Mouse (Mus musculus) neutrophil, adult 5-6 weeks (primary cell): ENCODE results near the gene Eipr1. TPM values are rescaled to one million over a fixed set of nuclear protein-coding genes. Genes with fewer than 3 reads are reported as not detected.

Experiments used
- ATAC-seq: fragments of 151-379, 151-347 bp; 2 replicates; pipeline ENCODE4 v1.8.0; 2017; ENCODE audit warnings: mild to moderate bottlenecking, moderate TSS enrichment; ENCODE audit not compliant: insufficient number of reproducible peaks, poor library complexity, low FRiP score, severe bottlenecking; ENCODE audit errors: extremely low read depth
- total RNA-seq: library from RNA; stranded (forward); fragments of 200-1000 nt; gene quantifications from 2 replicates; pipeline ENCODE4 v1.2.3, GENCODE M21; 2017

Eipr1 gene
- total RNA-seq, 1 experiment from 2014 or later = 13.0 TPM

DNA sequence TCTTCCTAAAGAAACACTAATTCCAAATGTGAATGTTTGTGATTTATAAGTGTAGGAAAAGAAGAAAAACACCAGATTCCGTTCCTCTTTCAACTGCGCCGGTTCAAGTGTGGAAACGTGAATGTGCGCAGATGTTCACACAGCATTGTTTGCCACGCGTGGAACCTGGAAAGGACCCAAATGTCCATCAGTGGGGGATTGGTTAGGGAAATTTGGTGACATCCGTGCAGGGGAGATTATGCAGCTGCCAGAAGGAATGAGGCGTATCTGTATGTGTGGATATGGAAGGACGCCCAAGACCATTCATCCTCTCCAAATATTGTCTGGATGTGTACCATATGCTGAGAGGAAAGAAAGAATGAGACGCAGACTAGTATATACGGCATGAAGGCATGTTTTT, 111.7 kb downstream of the Eipr1 start:
- no peak for ATAC-seq

DNA sequence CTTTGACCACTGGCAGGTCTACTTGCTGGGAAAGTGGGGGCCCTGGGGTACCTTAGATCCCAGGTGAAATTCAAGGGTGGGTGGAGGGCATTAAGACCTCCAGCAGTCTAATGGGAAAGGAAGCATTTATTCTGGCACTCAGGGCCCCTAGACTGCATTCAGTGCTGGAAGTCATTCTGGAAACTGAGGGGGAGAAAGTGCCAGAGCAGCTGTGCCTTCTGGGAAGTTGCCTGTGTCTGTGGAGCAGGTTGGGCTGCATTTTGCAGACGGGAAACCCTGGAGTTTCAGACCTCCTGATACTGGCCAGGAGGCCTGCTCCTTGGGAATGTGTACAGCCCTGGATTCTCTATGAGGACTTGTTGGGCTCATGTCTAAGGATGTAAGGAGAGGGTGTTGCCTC, 114.5 kb downstream of the Eipr1 start:
- ATAC-seq = no peak

DNA sequence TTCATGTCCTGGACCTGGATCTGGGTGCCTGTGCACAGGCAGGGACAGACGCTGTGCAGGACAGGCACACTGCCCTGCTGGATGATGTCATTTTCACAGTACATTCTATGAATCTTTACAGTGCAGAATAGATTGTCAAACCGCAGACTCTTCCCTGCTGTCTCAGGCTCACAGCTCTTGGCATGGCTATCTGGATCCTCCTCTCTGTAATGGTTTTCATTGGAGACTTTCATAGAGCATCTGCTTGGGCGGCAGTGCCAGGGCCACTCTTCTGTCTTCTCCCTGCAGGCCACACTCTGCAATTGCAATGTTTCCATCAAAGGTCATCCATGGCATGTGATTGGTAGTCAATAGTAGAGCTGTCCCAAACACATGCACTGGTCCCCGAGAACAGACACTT, 117.2 kb downstream of the Eipr1 start:
- ATAC-seq = no peak

DNA sequence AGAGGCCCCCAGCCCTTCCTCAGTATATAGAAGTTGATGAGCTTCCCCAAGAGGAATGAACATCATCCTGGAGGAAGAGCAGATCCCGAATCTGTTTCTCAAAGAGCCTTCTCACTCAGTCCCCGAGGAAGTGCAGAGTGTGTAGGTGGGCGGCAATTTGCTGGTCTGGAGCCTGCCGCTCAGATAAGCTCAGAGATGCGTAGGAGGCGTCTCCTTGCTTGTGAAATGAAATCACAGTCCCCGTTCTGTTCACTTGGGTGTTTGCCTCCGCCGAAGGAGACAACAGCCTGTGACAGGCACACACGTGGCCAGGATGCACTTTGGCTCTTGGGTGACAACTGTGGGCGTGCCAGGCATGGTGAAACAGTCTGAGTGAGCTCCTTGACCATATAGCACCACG, 120.7 kb downstream of the Eipr1 start:
- no peak for ATAC-seq

DNA sequence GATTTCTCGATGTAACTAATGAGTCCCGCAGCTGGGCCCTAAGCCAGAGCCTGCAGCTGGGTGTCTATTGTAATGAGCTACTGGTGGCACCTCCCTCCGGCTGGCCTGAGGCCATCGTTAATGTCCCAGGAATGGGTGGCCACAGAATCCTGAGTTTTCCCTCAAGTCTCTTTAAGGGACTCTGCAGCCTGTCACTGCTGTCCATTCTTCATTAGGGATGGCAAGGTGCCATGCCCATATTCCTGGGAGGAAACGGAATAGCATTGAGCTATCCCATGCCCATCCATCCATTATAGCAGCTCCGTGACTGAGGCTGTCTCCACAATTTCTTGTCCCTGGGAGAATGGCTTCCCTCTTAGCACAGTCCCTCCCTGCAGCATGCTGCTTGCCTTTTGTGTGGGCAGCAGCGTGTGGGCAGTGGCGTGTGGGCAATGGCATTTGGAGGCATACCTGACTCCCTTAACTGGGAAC, 123.2 kb downstream of the Eipr1 start:
- no peak for ATAC-seq

DNA sequence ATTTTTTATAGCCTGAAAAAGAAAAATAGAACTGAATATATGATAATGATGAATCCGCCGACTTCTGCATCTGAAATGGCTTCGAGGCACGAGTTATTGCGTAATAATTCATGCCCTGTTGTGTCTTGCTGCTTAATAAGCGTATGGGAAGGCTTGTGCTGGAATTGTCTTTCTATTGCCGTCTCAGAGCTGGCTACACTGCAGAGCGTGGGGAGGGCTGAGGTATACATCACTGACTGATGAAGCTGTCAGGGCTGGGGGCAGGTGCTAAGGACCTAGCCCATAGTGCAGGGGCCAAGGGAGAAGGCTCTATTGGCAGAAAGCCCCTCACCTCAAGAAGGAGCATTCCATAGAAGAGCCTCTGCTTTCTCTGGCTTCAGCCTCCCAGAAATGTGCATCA, 123.9 kb downstream of the Eipr1 start:
- ATAC-seq = no peak

DNA sequence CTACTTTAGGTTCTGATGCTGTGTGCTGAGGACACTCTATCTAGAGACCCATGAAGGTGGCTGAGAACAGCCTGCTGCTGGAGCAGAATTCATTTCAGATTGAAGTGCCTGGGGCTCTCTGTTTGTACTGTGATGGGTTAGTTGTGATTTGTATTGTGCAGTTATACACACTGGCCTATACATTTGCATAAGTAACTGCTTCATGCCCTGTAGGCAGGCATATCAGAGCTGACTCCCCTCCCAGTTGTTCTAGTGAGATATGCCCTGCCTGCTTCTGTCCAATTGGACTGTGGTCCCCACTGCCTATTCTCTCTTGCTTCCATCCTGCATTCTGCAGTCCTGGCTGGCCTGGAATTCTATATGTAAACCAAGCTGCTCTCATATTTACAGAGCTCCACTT, 128.9 kb downstream of the Eipr1 start:
- ATAC-seq = no peak

DNA sequence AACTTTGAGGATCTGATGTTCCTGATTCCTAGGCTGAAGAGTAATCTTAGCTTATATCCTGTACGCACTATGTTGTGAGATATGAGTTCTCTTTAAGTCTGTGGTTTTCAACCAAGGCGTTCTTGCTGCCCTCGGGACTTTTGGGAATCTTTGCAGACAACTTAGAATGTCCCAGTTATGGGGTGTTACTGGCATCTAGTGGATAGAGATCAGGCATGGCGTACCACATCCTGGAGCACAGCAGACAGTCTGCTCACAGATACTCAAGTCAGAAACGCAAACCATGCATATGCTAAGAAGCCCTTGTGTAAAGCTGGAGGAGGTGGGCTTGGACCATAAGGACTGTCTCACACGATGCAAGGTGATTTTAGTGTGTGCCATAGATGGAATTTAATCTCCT, 136.1 kb downstream of the Eipr1 start:
- ATAC-seq = no peak

DNA sequence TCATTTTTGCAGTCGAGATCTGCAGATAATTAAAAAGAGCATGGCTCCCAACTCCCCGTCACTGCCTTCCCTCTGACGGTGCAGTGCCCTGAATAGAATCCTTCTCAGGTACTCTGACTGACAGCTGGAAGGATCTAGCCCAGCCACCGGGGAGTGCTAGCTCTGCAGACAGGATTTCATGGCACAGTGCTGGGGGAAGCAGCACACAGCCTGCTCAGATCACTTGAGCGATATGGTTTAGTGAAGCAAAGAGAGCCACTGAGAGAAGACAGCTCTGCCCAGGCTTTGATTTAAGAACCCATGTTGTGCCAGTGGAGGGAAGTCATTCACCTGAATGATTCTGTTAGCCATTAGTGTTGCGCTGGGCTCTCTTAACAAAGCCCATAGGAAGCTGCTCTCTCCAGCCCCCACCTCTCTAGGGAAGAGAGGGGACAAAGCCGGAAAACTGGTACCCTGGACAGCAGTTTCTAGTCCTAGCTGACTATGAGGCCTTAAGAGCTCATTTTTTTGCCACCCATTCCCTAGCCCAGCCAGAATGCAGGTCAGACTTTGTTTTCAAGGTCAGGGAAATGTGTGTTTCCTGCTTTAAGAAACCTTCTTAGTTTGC, 137.6 kb downstream of the Eipr1 start:
- no peak for ATAC-seq

DNA sequence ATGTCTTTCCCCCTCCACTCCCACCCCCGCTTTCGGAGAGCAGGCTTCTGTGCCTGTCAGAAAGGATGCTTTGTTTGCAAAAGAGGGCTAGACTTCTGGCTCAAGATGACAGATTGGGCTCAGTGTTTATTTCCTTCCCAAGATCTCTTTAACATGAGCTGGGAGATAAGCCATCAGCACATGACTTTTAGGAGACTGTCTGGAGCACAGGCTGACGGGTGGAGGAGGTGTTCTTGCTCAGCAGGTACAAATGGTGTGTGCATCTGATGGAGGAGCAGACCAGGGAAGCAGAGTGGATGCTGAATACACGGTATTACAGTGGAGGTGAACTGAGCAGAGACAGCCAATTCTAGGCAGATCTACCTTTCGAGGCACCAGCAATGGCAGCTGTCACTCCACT, 139.9 kb downstream of the Eipr1 start:
- no peak for ATAC-seq

DNA sequence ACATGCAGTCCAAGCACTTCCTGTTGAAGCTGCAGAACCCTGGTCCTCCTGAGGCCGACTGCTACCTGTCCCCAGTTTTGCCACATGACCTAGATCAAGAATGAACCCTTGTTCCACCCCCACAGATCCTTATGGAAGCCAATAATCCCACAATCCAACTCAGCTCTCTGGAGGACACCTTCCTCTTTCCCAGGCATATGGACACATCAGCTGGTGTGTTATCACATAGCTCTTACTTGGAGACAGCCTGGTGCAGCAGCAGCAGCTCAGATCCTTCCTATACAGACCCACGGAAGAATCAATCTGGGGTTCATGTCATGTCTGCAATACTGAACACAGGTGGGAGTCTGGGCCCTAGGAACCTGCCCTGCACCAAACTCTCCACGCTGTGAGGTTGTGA, 145.0 kb downstream of the Eipr1 start:
- no peak for ATAC-seq

DNA sequence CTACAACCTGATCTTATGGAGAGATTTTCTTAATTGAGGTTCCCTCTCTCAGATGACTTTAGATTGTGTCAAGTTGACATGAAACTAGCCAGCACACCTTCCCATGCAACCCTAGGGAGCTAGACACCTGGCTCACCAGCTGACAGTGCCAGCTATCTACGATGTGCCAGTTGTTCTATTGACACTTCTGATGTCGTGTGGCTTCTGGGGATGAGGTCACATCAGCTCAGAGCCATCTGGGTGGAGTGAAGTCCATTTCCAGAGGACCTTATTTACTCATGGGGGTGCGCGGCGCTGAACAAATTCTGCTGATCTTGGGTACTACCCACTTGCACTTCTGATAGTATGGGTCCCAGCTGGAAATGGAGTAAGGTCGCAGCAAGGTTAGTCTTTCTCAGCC, 146.7 kb downstream of the Eipr1 start:
- no peak for ATAC-seq

DNA sequence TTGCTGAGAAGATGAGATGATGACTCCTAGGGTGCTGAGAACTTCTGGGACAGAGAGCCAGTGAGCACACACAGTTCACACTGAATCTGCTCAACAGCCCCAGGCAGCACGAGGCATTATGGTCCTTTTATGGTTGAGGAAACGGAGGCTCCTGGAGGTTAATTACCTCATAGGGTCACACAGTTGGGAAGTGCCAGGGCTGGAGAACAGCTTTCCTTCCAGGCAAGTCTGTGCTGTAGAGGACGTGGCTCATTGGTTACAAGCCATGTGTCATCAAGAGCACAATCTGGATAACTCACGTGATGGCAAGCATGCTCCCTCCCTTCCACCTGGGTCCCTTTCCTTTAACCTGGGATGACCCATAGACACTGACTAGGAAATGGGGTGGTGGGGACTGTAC, 148.1 kb downstream of the Eipr1 start:
- no peak for ATAC-seq

DNA sequence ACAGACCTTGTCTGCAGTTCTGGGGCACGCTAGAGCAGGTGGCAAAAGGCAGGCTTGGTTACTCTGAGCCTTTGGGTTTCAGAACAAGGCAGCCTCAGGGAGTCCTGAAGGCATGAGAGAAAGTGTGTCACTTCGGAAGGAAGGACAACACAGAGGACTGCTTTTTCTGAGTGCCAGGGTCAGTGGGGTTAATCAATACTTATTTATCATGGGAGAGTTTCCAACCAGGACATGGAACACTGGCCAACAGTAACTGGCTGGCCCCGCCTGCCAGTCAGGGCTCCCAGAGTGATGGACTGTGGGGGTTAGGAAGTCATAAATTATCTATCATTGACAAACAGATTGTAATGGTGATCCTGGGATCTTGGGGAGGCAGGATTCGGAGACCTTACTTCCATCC, 148.7 kb downstream of the Eipr1 start:
- no peak for ATAC-seq

DNA sequence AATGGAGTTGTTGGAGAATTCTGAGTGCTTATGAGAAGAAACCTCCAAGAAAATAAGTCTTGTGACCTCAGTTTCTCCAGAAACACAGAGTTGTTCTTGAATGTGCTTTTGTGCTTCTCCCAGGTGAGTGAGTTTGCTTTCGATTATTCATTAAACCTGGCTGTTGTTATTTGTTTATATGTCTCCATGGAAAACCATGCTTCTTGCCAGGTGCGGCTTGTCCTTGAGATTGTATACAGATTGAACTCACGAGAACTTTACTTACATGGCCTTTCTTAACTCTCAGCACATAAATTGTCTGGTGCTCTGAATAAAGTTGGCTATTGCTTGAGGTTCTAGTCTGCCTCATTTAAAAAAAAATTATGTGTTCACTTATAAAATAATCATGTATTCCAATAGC, 150.5 kb downstream of the Eipr1 start:
- no peak for ATAC-seq

DNA sequence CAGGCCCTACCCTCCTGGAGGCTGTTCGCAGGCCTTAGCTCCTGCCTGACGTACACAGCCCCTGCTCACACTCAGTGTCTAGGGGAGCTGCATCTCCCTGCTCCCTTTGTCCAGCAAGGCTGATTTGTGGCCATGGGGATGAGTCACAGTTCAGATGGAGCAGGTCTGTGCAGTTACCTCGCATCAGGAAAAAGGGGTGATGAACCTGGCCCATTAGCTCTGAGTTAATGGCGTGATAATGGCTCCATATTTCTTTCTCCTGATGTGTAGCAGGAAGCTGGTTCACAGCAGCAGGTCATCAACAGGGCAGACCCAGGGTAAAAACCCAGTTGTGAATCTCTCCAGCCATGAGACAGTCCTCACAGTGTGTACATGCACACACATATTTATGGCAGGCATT, 151.5 kb downstream of the Eipr1 start:
- ATAC-seq = no peak

DNA sequence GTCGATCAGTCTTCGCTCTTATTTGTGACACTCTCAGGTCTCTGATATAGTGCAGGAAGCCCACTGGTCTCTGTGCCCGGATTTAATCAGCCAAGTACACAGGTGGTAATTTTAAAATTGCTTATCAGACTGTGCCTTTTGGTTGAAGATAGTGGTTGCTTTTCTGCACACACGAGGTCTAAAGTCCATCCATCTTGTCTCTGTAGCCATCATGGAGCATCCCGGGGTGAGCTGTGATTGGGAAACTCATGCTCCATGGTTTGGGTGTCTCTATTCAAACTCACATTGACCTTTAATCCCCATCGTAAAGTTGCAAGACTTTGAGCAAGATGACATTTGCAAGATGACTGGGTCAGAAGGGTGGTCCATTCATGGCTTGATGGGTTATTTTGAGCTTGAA, 153.9 kb downstream of the Eipr1 start:
- no peak for ATAC-seq

DNA sequence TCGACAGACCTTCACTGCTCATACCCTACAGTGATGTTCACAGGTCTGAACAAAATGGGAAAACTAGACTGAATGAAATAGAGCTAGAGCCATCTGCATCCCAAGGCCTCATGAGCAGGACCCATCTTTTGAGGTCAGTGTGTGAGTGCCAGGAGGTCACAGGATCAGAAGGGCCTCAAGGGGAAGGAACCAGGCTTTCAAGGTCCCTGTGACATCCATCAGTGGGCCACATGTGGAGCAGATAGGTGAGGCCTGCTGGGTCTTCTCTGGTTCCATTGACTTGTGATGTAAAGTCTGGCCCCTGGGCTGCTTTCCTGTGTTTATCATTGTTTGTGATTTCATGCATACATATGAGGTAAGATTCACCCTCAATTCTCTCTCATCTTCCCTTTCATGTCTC, 154.4 kb downstream of the Eipr1 start:
- no peak for ATAC-seq

DNA sequence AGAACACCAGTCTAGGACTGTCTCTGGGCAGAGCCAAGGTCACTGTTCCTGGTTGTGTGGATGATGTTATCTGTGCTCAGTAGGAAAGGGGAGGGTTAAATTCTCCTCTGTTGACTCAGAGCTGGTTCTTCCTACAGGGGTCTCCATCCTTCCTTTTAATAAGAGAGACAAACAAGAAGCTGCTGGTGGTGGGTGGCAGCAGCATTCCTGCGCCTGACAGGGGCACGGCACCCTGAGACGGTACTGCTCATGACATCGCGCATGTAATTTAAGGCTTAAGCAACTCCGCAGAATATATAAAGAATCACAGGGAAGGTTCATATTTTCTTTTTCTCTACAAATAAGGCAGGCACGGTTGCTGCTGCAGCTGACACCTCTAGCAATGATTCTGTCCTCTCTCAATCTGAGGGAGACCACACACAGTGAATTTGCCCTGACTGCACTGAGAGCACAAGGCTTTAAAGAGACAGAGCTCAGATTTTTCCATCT, 155.2 kb downstream of the Eipr1 start:
- no peak for ATAC-seq

DNA sequence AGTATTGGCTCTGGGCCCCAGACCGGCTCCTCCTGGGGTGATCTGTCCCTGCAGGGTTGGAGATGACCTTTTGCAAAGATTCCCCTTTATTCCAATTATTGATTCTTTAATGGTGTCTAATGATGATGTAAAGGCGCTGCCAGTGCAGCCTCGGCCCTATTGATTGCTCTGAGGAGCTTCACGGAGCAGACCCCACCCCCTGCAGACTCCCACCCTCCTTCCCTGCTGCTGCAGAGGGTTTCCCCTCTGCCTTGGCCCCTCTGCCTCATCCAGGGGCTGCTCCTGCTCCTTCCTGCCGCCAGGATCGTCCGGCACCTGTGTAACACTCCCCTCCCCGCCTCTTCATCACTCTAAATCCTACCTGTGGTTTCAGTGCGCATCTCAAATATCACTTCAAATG, 156.2 kb downstream of the Eipr1 start:
- no peak for ATAC-seq

DNA sequence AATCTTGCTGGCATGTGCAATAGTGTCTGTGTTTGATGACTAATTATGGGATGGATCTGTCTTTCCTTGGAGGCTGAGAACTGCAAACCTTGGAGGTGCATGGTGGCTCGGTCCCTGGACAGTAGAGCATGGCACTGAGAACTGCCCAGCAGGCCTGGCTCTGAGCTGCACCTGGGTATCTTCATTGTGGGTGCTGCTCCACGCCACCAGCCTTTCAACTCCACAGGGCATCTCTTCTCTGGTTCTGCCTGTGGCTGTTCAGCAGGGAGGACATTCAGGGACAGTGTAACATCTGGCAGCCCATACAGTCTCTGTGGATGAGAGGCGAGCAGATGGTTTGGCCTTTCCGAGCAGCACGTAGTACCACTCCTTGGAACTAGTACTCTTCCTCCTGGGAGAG, 158.2 kb downstream of the Eipr1 start:
- ATAC-seq = no peak
